Mouse (Mus musculus): Measurements from ENCODE around the gene Rapgef6. TPM values are rescaled to one million over a fixed set of nuclear protein-coding genes. Genes with fewer than 3 reads are reported as not detected.

Gene Rapgef6
- total RNA-seq, 4 experiments from 2014 or later, result 39.3 to 51.0 (median 45.2) TPM

- DNase-seq (ENCODE audit: low spot score in 2 of 2), result no peak
These were observed 208.3 kb downstream of the Rapgef6 start for GRCm38 (mm10) chr11:54730931-54731330.

GRCm38 (mm10) chr11:54731367-54731766, 208.7 kb downstream of the Rapgef6 start:
- no peak for DNase-seq (ENCODE audit: low spot score in 2 of 2)

DNA sequence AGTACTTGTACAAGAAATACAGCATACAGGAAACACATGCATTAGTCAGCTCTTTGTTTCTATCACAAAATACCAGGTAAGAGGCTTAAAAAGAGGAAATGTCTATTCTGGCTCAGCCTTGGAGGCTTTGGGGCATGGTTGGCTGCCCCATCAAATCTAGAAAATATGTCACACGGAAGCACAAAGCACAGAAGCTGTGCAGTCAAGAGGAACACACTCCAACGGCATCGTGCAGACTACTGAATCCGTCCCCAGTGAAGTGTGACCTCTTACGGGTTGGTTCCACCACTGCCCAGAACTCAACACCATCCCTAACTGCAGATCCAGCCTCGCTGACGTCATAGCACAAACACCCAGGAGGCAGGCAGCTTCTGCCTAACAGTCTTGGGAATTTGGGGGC, 210.9 kb downstream of the Rapgef6 start:
- no peak for DNase-seq (ENCODE audit: low spot score in 2 of 2)

GRCm38 (mm10) chr11:54735114-54735513, 212.5 kb downstream of the Rapgef6 start:
- DNase-seq (ENCODE audit: low spot score in 2 of 2), result no peak

DNA sequence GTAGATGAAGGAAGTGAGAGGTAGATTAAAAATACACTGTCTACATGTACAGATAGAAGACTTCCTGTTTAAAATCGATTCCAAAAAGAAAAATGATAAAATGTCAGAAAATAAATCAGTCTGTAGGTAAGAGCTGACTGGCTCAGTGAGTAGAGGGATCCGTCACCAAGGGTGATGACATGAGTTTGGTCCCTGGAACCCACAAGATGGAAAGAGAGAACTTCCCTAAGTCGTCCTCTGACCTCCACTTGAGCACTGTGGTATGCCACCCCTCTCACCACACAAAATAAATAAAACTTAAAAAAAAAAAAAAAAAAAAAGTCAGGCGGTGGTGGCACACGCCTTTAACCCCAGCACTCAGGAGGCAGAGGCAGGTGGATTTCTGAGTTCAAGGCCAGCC, 214.3 kb downstream of the Rapgef6 start:
- no peak for DNase-seq (ENCODE audit: low spot score in 2 of 2)

GRCm38 (mm10) chr11:54739012-54739750, 216.5 kb downstream of the Rapgef6 start:
- no peak for DNase-seq (ENCODE audit: low spot score in 2 of 2)

GRCm38 (mm10) chr11:54741330-54741729, 218.7 kb downstream of the Rapgef6 start:
- DNase-seq (ENCODE audit: low spot score in 2 of 2), result no peak

DNA sequence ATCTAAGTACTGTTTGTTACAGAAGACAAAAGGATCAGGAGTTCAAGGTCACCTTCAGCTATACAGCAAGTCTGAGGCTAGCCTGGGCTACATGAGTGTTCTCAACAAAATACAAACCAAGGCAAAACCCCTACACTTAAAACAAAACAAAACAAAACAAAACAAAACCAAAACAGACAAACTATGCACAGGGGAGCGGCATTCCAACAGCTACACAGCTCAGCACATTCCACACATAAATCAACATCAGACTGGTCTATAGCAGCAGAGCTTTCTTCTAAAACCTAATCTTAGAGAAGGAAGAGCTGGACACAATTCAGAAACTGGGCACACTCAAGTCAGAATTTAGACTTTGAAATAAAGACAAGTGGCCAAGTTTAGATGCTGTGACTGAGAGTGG, 221.6 kb downstream of the Rapgef6 start:
- DNase-seq (ENCODE audit: low spot score in 2 of 2), result no peak

Small RNAs within 50 kb of the gene (microRNA-seq; reads per million reads assigned to microRNA genes)
- 0 reads per million in 2 experiments for gene Gm26116

Other genes starting within 250 kb of the Rapgef6 start
- gene Acsl6, start 219.0 kb upstream of the Rapgef6 start, total RNA-seq (2022), result 100 to 1,000 TPM; 180 to 215 (median 192) TPM
- gene Meikin, start 152.2 kb upstream of the Rapgef6 start, total RNA-seq (2022), result not detected
- gene Fnip1, start 84.6 kb upstream of the Rapgef6 start, total RNA-seq (2022), result 10 to 100 TPM; 35.4 to 40.2 (median 38.2) TPM

All from layer of hippocampus, adult 8-10 months (tissue).